Mouse (Mus musculus) embryonic stem cell, embryonic (primary cell): ENCODE results near the gene Prkch.

Experiments
- CTCF ChIA-PET, 4 experiments: fragments of 300-600 bp in 2 of 4; fragments of 350-600 bp in 2 of 4; sonication (Branson Sonifier 250); formaldehyde crosslinking; loops; one replicate each; lab custom pipeline; 2022; ENCODE audit warnings: inconsistent platforms in 2 of 4; lab: Charles Lee
- POLR2A ChIA-PET, 4 experiments: fragments of 300-600 bp in 2 of 4; fragments of 350-600 bp in 2 of 4; sonication (Branson Sonifier 250); formaldehyde crosslinking; loops; one replicate each; lab custom pipeline; 2022; ENCODE audit warnings: antibody characterized with exemption in 4 of 4, inconsistent platforms in 1 of 4; lab: Charles Lee

Prkch gene

GRCm38 (mm10) chr12:73692321-73692720 lies 107.7 kb downstream of the Prkch start:
- ChIA-PET CTCF (interaction anchor here (0.6 to 1.6 kb wide), 7 partner anchors 18 to 605 kb away, joined by 3 to 9 read pairs (median 4); no protein-coding TSS in a partner anchor), POLR2A (no interaction called here)

- CTCF ChIA-PET, result interaction anchor here in 3 of 4 experiments (0.9 to 1.6 kb wide), 8 partner anchors 110 to 321 kb away, joined by 3 to 9 read pairs (median 4); no protein-coding TSS in a partner anchor
- POLR2A ChIA-PET, result no interaction called here
Measured at GRCm38 (mm10) chr12:73693347-73693746, 108.8 kb downstream of the Prkch start.

DNA sequence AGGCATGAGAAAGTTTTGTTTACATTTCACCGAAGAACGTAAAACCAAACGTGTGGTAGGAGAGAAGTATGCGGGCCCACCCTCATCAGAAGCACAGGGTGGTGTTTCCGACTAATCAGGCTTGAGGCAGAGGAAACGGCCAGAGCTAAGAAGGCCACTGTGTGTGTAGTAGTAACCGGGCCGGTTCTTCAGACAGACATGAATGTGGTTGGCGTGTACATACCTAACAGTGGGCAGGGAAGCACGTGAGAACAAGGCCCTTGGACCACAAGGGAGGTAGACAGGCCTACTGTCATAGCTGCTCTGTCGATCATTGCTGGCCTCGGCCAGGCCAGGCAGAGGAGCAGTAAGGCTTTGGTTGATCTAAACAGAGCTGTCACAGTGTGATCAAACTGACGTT lies 110.1 kb downstream of the Prkch start:
- CTCF ChIA-PET, result interaction anchor here (0.5 to 1.8 kb wide), 16 partner anchors 17 to 410 kb away, joined by 3 to 6 read pairs (median 3); partner anchors contain the start of gene Prkch (in 1 of the 4)
- POLR2A ChIA-PET, result interaction anchor here in 1 of 4 experiments (1.1 kb wide), 1 partner anchor 11 kb away, joined by 3 read pairs; no protein-coding TSS in a partner anchor

- ChIA-PET CTCF (interaction anchor here (0.5 to 1.8 kb wide), 15 partner anchors 95 to 410 kb away, joined by 3 to 7 read pairs (median 3); partner anchors contain the start of gene Prkch (in 1 of the 4)), POLR2A (interaction anchor here in 2 of 4 experiments (0.7 to 1.1 kb wide), 4 partner anchors 9 to 207 kb away, joined by 3 to 4 read pairs (median 4); no protein-coding TSS in a partner anchor)
Measured at GRCm38 (mm10) chr12:73695110-73695509, 110.5 kb downstream of the Prkch start.

- ChIA-PET CTCF (interaction anchor here (0.7 to 1.8 kb wide), 6 partner anchors 10 to 315 kb away, joined by 3 to 9 read pairs (median 4); partner anchors contain the start of gene Prkch (in 1 of the 4)), POLR2A (interaction anchor here in 2 of 4 experiments (0.7 to 1.1 kb wide), 2 partner anchors 8 to 10 kb away, joined by 3 read pairs; no protein-coding TSS in a partner anchor)
Measured at GRCm38 (mm10) chr12:73696084-73696483, 111.5 kb downstream of the Prkch start.

DNA sequence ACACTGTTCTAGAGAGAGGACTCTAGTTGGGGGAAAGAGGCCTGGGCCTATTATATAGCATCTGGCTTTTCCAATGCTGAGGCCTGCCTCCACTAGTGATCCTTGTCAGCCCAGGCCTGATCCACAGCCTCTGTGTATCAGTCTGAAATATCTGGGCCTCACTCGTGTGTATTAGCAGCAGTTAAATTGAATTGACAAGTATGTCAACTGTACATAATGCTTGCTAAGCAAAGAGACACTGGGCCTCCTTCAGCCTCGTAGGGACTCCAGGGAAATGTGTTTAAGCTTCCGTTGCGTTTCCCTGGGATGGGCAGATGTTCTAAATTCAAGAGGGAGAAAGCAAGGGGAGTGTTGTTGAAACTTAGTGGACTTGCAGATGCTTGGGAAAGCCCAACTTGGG lies 112.3 kb downstream of the Prkch start:
- CTCF ChIA-PET, result no interaction called here
- POLR2A ChIA-PET, result no interaction called here

GRCm38 (mm10) chr12:73698436-73698835 lies 113.8 kb downstream of the Prkch start:
- POLR2A ChIA-PET, result no interaction called here
- CTCF ChIA-PET, result interaction anchor here in 3 of 4 experiments (0.6 to 1.4 kb wide), 5 partner anchors 139 to 619 kb away, joined by 3 to 5 read pairs (median 3); no protein-coding TSS in a partner anchor

DNA sequence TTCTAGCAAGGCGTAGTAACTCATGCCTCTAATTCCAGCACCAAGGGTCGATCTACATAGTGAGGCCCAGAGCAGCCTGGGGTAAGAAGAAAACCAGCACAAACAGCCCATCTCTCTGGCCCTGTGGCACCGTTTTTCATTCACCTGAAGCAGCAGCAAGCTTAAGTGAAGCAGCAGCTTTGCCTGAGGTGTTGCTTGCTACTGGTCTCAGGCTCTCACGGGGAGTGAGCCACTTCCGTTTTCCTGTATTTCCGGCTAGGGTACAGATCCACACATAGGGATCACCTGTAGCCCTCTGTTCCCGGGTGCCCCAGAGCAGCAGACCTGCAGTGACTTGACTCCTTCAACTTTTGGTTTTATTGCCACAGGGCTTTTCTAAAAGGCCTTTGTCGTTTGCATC lies 114.2 kb downstream of the Prkch start:
- ChIA-PET POLR2A (no interaction called here), CTCF (interaction anchor here in 3 of 4 experiments (0.6 to 1.4 kb wide), 4 partner anchors 139 to 618 kb away, joined by 3 to 5 read pairs (median 3); no protein-coding TSS in a partner anchor)

DNA sequence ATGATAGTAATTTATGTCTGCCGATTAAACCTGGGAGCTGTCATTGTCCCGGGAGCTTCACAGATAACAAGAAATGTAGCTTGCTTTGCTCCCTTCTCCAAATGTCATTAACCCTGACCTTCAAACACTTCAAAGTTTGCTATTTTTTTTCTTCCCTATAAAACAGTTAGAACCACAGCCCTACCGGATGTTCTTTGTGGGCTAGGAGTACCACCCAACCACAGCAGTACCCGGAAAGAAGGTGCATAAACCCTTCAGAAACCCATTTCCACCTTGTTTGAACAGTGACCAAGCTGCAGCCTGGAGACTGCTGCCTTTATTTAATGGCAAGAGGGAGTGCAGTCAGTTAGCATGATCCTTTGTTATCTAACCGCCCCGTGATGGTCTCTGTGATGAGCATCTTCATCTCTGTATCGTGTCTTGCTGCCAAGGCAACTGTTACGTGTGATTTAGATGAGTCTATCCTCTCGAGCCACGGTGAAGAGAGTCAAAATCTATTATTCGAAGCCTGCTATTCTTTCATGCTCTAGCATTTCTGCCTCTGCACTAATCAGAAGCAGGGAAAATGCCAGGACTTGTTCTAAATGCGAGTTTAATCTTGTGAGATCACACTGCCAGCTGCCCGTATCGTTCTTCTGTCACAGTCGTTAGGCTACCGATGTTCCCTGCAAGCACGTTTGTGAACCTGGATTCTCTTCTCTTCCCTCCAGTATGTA lies 115.0 kb downstream of the Prkch start:
- ChIA-PET CTCF (interaction anchor here in 3 of 4 experiments (0.6 to 1.4 kb wide), 3 partner anchors 161 to 617 kb away, joined by 3 read pairs; partner anchors contain the start of gene Gm11042 (in 1 of the 3)), POLR2A (no interaction called here)

- CTCF ChIA-PET, result interaction anchor here in 1 of 4 experiments (0.8 kb wide), 1 partner anchor 289 kb away, joined by 4 read pairs; no protein-coding TSS in a partner anchor
Measured at GRCm38 (mm10) chr12:73700544-73701069, 116.0 kb downstream of the Prkch start.

DNA sequence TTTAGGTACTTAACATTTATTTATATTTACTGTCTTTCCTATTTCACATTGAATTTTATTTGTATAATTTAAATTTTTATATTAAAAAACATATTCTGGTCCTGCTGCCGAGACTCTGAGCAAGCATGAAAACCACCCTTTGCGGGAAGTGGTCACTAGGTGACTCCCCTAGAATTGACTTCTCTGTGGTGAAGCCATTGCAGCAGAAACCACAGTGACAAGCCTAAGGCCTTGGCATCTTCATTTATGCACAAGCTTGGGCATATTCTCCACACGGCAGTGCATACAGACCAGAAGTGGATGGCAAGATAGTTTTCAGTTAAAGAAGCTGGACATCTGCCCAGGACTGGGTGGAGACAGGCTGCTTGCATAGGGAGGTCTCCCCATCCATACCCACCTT lies 117.4 kb downstream of the Prkch start:
- ChIA-PET POLR2A (no interaction called here), CTCF (interaction anchor here in 1 of 4 experiments (1.3 kb wide), 1 partner anchor 137 kb away, joined by 3 read pairs; no protein-coding TSS in a partner anchor)

More at GRCm38 (mm10) chr12:73700544-73701069, 116.0 kb downstream of the Prkch start:
- POLR2A ChIA-PET, result no interaction called here

DNA sequence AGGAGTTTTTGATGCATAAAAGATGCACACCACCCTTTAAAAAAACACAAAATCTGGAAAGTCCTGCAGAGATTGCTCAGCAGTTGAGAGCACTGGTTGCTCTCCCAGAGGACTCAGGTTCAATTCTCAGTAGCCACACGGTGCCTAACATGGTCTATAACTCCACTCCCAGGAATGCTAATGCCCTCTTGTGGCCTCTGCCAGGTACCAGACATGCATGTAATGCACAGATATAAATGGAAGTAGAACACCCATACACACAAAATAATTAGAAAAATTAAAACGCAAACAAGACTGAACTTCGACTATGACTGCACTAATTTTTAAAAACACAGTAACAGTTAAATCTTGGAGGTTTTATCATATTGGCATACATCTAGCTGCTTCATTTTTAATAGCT lies 119.8 kb downstream of the Prkch start:
- CTCF ChIA-PET, result interaction anchor here in 3 of 4 experiments (0.6 to 1.7 kb wide), 7 partner anchors 44 to 580 kb away, joined by 3 to 11 read pairs (median 3); no protein-coding TSS in a partner anchor

GRCm38 (mm10) chr12:73705097-73705690 lies 120.6 kb downstream of the Prkch start:
- POLR2A ChIA-PET, result interaction anchor here in 1 of 4 experiments (0.6 to 1.2 kb wide), 2 partner anchors 10 to 611 kb away, joined by 3 to 4 read pairs; partner anchors contain the start of gene Gm11042
- CTCF ChIA-PET, result interaction anchor here (0.6 to 2.1 kb wide), 16 partner anchors 28 to 612 kb away, joined by 3 to 21 read pairs (median 4); no protein-coding TSS in a partner anchor

More for the DNA sequence above, 119.8 kb downstream of the Prkch start:
- POLR2A ChIA-PET, result interaction anchor here in 1 of 4 experiments (0.9 kb wide), 1 partner anchor 9 kb away, joined by 3 read pairs; no protein-coding TSS in a partner anchor

DNA sequence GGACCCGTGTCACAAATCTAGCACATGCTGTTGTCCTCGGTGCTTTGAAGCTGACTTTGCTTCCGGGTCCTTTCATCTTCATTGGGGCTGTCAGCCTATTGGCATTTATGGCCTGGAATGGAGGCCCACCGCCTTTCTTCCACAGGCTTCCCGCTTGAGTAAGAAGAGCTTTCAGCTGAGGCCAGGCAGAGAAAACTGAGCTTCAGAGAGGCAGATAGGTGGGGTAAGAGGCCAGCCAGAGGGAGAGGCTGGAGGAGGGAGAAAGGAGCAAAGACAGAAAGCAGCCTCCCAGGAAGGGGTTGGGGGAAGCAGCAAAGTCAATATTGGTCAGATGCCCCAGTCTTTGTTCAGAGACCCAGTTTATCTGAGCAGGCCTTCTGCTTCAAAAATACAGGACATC lies 123.9 kb downstream of the Prkch start:
- CTCF ChIA-PET, result interaction anchor here in 1 of 4 experiments (1.0 to 2.3 kb wide), 2 partner anchors 301 to 306 kb away, joined by 4 to 8 read pairs; no protein-coding TSS in a partner anchor
- POLR2A ChIA-PET, result no interaction called here

DNA sequence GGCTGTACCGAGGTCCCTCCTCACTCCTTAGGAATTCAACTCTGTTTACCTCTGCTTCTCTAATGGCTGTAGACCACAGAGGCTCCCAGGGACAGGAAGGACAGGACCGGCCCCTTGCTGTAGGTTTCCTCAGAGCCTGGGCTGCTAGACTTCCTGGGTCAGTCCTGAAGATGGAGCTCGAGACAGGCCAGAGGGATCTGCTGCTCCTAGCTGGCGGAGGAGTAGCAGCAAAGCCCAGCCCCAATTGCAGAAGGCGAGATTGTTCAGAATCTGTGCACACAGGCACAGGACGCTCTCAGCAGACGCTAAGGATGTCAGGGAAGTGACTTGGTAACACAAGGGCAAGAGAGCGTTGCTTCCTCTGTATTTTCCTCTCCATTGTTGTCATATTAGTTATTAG lies 124.3 kb downstream of the Prkch start:
- POLR2A ChIA-PET, result no interaction called here

GRCm38 (mm10) chr12:73710846-73711245 lies 126.2 kb downstream of the Prkch start:
- POLR2A ChIA-PET, result no interaction called here
- CTCF ChIA-PET, result interaction anchor here in 1 of 4 experiments (1.6 kb wide), 1 partner anchor 299 kb away, joined by 4 read pairs; no protein-coding TSS in a partner anchor

More for the DNA sequence above, 124.3 kb downstream of the Prkch start:
- CTCF ChIA-PET, result interaction anchor here in 1 of 4 experiments (1.0 to 2.3 kb wide), 3 partner anchors 299 to 306 kb away, joined by 3 to 8 read pairs (median 4); no protein-coding TSS in a partner anchor

DNA sequence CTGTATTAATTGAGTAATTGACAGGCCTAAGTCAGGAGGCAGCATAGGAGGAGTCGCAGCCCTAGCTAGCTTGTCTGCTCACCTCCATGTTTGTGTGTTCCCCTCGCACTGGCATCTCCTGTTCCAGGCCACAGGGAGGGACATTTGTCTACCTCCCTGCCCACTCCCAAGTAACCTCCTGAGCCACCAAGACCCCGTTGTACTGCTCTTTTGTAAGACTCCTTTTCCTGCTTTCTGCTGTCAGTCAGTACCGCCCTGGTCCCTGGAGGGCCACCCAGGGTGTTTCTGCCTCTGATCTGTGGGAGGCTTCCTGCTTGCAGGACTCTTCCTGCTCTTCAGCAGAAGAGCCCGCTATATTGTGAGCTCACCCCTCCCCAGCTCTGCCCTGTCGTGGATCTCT lies 127.5 kb downstream of the Prkch start:
- ChIA-PET POLR2A (no interaction called here), CTCF (interaction anchor here in 2 of 4 experiments (0.7 to 1.6 kb wide), 2 partner anchors 18 to 297 kb away, joined by 3 to 4 read pairs; no protein-coding TSS in a partner anchor)

GRCm38 (mm10) chr12:73714589-73714988 lies 130.0 kb downstream of the Prkch start:
- ChIA-PET POLR2A (no interaction called here), CTCF (no interaction called here)
